Mouse (Mus musculus): ENCODE data around the gene Cyp1a1. TPM values are rescaled to one million over a fixed set of nuclear protein-coding genes. Genes with fewer than 3 reads are reported as not detected.

Cyp1a1 gene
- polyA plus RNA-seq, 1 experiment: 0.97 TPM

DNA sequence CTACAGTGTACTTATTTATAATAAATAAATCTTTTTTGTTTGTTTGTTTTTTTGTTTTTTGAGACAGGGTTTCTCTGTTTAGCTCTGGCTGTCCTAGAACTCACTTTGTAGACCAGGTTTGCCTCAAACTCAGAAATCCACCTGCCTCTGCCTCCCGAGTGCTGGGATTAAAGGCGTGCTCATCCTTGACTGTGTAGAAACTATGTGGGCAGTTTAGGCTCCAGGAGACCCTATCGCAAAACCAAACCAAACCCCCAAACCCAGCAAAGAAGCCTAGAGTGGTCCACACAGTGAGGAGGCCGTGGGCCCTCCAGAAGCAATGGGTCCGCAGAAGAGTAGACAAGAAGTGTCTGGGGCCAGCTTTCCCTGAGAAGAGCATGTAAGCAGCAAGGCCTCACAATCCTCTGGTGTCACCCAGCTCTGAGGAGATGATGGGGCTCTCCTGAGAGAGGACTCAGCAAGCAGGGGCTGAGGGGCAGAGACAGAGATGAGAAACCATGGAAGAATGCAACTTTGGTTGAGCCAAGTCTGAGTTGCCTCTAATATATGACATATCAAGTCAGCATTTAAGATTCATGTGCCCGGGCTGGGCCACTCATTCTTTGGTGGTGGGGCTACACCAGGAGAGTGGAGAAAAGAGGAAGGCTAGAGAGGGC, 37.5 kb upstream of the Cyp1a1 start:
- no peak overlapping the region for H3K4me3 ChIP-seq (ENCODE audit: insufficient read depth, low read depth, low read length)
- no peaks in the 10 kb centered on the region for H3K36me3 ChIP-seq (ENCODE audit: control insufficient read depth, insufficient read depth, low read length)
- TF ChIP-seq POLR2A (IDR thresholded peaks at IDR 0.05; ENCODE audit: low read depth, low read length) (no peak), CTCF (conservative IDR thresholded peaks at IDR 0.05; ENCODE audit: insufficient read depth, insufficient read length, low read depth, low read length) (no peak)
- no peak overlapping the region; the same call in 1 of the 2 replicates for H3K27ac ChIP-seq (ENCODE audit: insufficient read depth, low read depth, low read length)
- no peak for DNase-seq
- H3K27me3 ChIP-seq (replicated peaks; ENCODE audit: control insufficient read depth, insufficient read depth, low read length): no peaks in the 10 kb centered on the region
- WGBS: 98% methylated on average over 6 of the region's 6 CpGs
- no peaks in the 10 kb centered on the region for H3K4me1 ChIP-seq (ENCODE audit: control insufficient read depth, insufficient read depth, low read length)

GRCm38 (mm10) chr9:57650786-57651311, 36.9 kb upstream of the Cyp1a1 start:
- Histone ChIP-seq H3K36me3 (ENCODE audit: control insufficient read depth, insufficient read depth, low read length) (no peaks in the 10 kb centered on the region), H3K27ac (ENCODE audit: insufficient read depth, low read depth, low read length) (no peak overlapping the region), H3K27me3 (replicated peaks; ENCODE audit: control insufficient read depth, insufficient read depth, low read length) (no peaks in the 10 kb centered on the region), H3K4me3 (ENCODE audit: insufficient read depth, low read depth, low read length) (no peak overlapping the region), H3K4me1 (ENCODE audit: control insufficient read depth, insufficient read depth, low read length) (no peaks in the 10 kb centered on the region; the same call in 1 of the 2 replicates)
- TF ChIP-seq POLR2A (IDR thresholded peaks at IDR 0.05; ENCODE audit: low read depth, low read length) (no peak), CTCF (conservative IDR thresholded peaks at IDR 0.05; ENCODE audit: insufficient read depth, insufficient read length, low read depth, low read length) (no peak)
- WGBS: 67% methylated on average over 6 of the region's 6 CpGs
- DNase-seq: peak; percentile 29

- no peak overlapping the region; the same call in 1 of the 2 replicates for H3K27ac ChIP-seq (ENCODE audit: insufficient read depth, low read depth, low read length)
- TF ChIP-seq CTCF (conservative IDR thresholded peaks at IDR 0.05; ENCODE audit: insufficient read depth, insufficient read length, low read depth, low read length): no peak
- no peak for TF ChIP-seq POLR2A (IDR thresholded peaks at IDR 0.05; ENCODE audit: low read depth, low read length)
- WGBS: 72% methylated on average over 9 of the region's 9 CpGs
- H3K27me3 ChIP-seq (replicated peaks; ENCODE audit: control insufficient read depth, insufficient read depth, low read length): no peaks in the 10 kb centered on the region
- no peak for DNase-seq
- no peaks in the 10 kb centered on the region; the same call in 1 of the 2 replicates for H3K4me1 ChIP-seq (ENCODE audit: control insufficient read depth, insufficient read depth, low read length)
- no peaks in the 10 kb centered on the region for H3K36me3 ChIP-seq (ENCODE audit: control insufficient read depth, insufficient read depth, low read length)
- no peak overlapping the region for H3K4me3 ChIP-seq (ENCODE audit: insufficient read depth, low read depth, low read length)
Measured at GRCm38 (mm10) chr9:57652351-57652750, 35.4 kb upstream of the Cyp1a1 start.

DNA sequence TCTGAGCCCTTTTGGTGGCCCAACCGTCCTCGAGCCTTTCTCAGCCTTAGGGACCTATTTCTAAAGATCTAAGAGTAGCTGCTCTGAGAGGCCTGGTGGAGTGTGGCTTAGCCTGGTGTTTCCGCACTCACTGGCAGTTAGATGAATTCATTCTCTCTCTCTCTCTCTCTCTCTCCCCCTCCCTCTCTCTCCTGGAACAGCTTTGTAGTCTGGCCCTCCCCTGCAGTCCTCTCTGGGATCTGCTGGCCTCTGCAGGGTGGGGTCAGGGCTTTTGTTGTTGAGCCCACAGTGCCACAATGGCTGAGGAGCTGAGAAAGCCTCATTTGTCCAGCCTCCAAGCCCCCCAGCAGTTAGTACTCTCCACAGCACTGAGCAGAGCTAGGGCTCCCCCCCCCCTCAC, 34.9 kb upstream of the Cyp1a1 start:
- no peak overlapping the region for H3K27ac ChIP-seq (ENCODE audit: insufficient read depth, low read depth, low read length)
- no peaks in the 10 kb centered on the region for H3K36me3 ChIP-seq (ENCODE audit: control insufficient read depth, insufficient read depth, low read length)
- TF ChIP-seq CTCF (conservative IDR thresholded peaks at IDR 0.05; ENCODE audit: insufficient read depth, insufficient read length, low read depth, low read length): no peak
- H3K4me3 ChIP-seq (ENCODE audit: insufficient read depth, low read depth, low read length): no peak overlapping the region
- no peak for DNase-seq
- H3K27me3 ChIP-seq (replicated peaks; ENCODE audit: control insufficient read depth, insufficient read depth, low read length): no peaks in the 10 kb centered on the region
- 81% methylated on average over 3 of the region's 3 CpGs for WGBS
- H3K4me1 ChIP-seq (ENCODE audit: control insufficient read depth, insufficient read depth, low read length): no peaks in the 10 kb centered on the region; the same call in 1 of the 2 replicates

DNA sequence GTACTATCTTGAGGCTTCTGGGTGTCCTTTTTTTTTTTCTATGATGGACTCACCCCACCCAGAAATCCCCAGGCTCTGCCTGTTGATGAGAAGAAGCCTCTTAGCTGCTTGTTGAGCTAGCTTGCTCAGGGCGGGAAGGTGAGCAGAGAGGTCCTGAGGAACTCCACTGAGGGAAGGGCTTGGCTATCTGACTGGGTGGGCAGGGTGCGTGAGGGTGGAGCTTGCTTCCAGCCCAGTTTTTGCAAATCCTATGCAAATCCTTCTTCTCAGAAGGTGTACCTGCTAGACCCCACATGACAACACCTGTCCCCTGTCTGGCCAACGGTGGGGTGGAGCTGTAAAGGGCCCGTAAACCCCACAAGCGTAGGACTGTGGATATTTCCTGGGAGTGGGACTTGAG, 34.4 kb upstream of the Cyp1a1 start, which contains the start of gene Csk:
TSS of gene Csk (minus strand) at position 349 of the 400 bp plus-strand sequence.
- no peaks in the 10 kb centered on the region for H3K36me3 ChIP-seq (ENCODE audit: control insufficient read depth, insufficient read depth, low read length)
- no peaks in the 10 kb centered on the region for H3K27me3 ChIP-seq (replicated peaks; ENCODE audit: control insufficient read depth, insufficient read depth, low read length)
- TF ChIP-seq POLR2A (IDR thresholded peaks at IDR 0.05; ENCODE audit: low read depth, low read length) (no peak), CTCF (conservative IDR thresholded peaks at IDR 0.05; ENCODE audit: insufficient read depth, insufficient read length, low read depth, low read length) (no peak)
- H3K4me3 ChIP-seq (ENCODE audit: insufficient read depth, low read depth, low read length): no peak within 1 kb of the TSS
- 85% methylated on average over 5 of the region's 5 CpGs for WGBS
- no peak within 1 kb of the TSS for H3K27ac ChIP-seq (ENCODE audit: insufficient read depth, low read depth, low read length)
- H3K4me1 ChIP-seq (ENCODE audit: control insufficient read depth, insufficient read depth, low read length): no peaks in the 10 kb centered on the region; the same call in 1 of the 2 replicates
- DNase-seq: no peak

- no peak for TF ChIP-seq POLR2A (IDR thresholded peaks at IDR 0.05; ENCODE audit: low read depth, low read length)
- no peak for TF ChIP-seq CTCF (conservative IDR thresholded peaks at IDR 0.05; ENCODE audit: insufficient read depth, insufficient read length, low read depth, low read length)
- Histone ChIP-seq H3K36me3 (ENCODE audit: control insufficient read depth, insufficient read depth, low read length) (no peaks in the 10 kb centered on the region), H3K4me3 (ENCODE audit: insufficient read depth, low read depth, low read length) (no peak overlapping the region), H3K27ac (ENCODE audit: insufficient read depth, low read depth, low read length) (no peak overlapping the region), H3K27me3 (replicated peaks; ENCODE audit: control insufficient read depth, insufficient read depth, low read length) (no peaks in the 10 kb centered on the region), H3K4me1 (ENCODE audit: control insufficient read depth, insufficient read depth, low read length) (no peaks in the 10 kb centered on the region; the same call in 1 of the 2 replicates)
- DNase-seq: no peak
- 90% methylated on average over 1 of the region's 1 CpGs for WGBS
Measured at GRCm38 (mm10) chr9:57654966-57655365, 32.8 kb upstream of the Cyp1a1 start.

DNA sequence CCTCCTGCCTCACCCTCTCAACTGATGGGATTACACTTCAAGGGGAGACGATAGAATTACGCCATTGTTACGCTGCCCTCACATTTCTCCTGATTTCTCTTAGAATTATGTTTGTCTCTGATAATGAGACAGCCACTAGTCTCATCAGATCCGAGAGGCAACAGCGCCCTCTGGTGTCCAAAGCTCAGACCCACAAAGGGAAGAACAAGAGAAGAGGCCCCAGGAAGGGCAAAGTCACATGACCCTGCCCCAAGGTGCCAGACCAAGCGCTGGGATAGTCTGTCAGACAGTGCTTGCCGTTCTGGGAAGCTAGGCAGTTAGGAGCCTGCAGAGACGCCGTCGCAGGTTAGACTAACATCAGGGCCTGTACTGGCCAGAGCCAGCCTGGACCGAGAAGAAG, 32.0 kb upstream of the Cyp1a1 start:
- WGBS: 3% methylated on average over 11 of the region's 11 CpGs
- Histone ChIP-seq H3K4me1 (ENCODE audit: control insufficient read depth, insufficient read depth, low read length) (no peaks in the 10 kb centered on the region; the same call in 1 of the 2 replicates), H3K27ac (ENCODE audit: insufficient read depth, low read depth, low read length) (no peak overlapping the region), H3K4me3 (ENCODE audit: insufficient read depth, low read depth, low read length) (no peak overlapping the region), H3K36me3 (ENCODE audit: control insufficient read depth, insufficient read depth, low read length) (no peaks in the 10 kb centered on the region), H3K27me3 (replicated peaks; ENCODE audit: control insufficient read depth, insufficient read depth, low read length) (no peaks in the 10 kb centered on the region)
- TF ChIP-seq POLR2A (IDR thresholded peaks at IDR 0.05; ENCODE audit: low read depth, low read length): no peak
- peak; percentile 94 for TF ChIP-seq CTCF (conservative IDR thresholded peaks at IDR 0.05; ENCODE audit: insufficient read depth, insufficient read length, low read depth, low read length)
- DNase-seq: peak; percentile 96

Measured in kidney, adult 2 months (tissue).